Mouse (Mus musculus): ENCODE data around the gene Rpl39. TPM values are rescaled to one million over a fixed set of nuclear protein-coding genes. Genes with fewer than 3 reads are reported as not detected.
"Not testable (repeated sequence)": the region's sequence is repeated elsewhere in the genome, so short reads cannot be mapped to it uniquely, and the experiment has no call there.

Rpl39 gene
- 100 to 1,000 TPM; 246 to 253 TPM for total RNA-seq (2021)

- intact Hi-C loops (cut with DNase I) = loop anchor here (10.0 kb wide), 1 partner anchor 280 kb away; no protein-coding TSS in a partner anchor
- DNase-seq (ENCODE audit: low spot score in 2 of 2) = peak; percentile 83 to 87
These were observed at the start of gene Rpl39 for GRCm38 (mm10) chrX:37084927-37085660. Gene Rpl39 (minus strand): TSS chrX:37085402.

GRCm38 (mm10) chrX:37126671-37127358 is 41.6 kb upstream of the Rpl39 start, which contains the start of gene Nkap:
Gene Nkap (plus strand): TSS chrX:37126795.
- DNase-seq (ENCODE audit: low spot score in 2 of 2) = peak; percentile 71 to 78
- intact Hi-C loops (cut with DNase I) = no loop called here

- intact Hi-C loops (cut with DNase I) = no loop called here
- DNase-seq (ENCODE audit: low spot score in 2 of 2) = no peak
These were observed 40.3 kb upstream of the Rpl39 start for GRCm38 (mm10) chrX:37125511-37125910.

GRCm38 (mm10) chrX:37120212-37120611 is 35.0 kb upstream of the Rpl39 start:
- no peak for DNase-seq (ENCODE audit: low spot score in 2 of 2)
- intact Hi-C loops (cut with DNase I) = no loop called here

- intact Hi-C loops (cut with DNase I) = no loop called here
- no peak for DNase-seq (ENCODE audit: low spot score in 2 of 2)
These were observed 34.4 kb upstream of the Rpl39 start for GRCm38 (mm10) chrX:37119585-37119984.

GRCm38 (mm10) chrX:37117085-37117484 is 31.9 kb upstream of the Rpl39 start:
- intact Hi-C loops (cut with DNase I) = no loop called here

GRCm38 (mm10) chrX:37110881-37111193 is 25.6 kb upstream of the Rpl39 start:
- intact Hi-C loops (cut with DNase I) = no loop called here
- DNase-seq (ENCODE audit: low spot score in 2 of 2) = no peak

More at GRCm38 (mm10) chrX:37117085-37117484, 31.9 kb upstream of the Rpl39 start:
- no peak for DNase-seq (ENCODE audit: low spot score in 2 of 2)

- intact Hi-C loops (cut with DNase I) = no loop called here
- peak; percentile 86 to 96 for DNase-seq (ENCODE audit: low spot score in 2 of 2)
These were observed 25.1 kb upstream of the Rpl39 start, which contains the start of gene Upf3b for GRCm38 (mm10) chrX:37110193-37110880. Gene Upf3b (minus strand): TSS chrX:37110322.

GRCm38 (mm10) chrX:37109526-37110192 is 24.5 kb upstream of the Rpl39 start:
- intact Hi-C loops (cut with DNase I) = no loop called here
- no peak for DNase-seq (ENCODE audit: low spot score in 2 of 2)

- intact Hi-C loops (cut with DNase I) = loop anchor here (5.0 kb wide), 1 partner anchor 33 kb away; no protein-coding TSS in a partner anchor
- no peak for DNase-seq (ENCODE audit: low spot score in 2 of 2)
These were observed 18.6 kb upstream of the Rpl39 start for GRCm38 (mm10) chrX:37103826-37104225.

- no peak for DNase-seq (ENCODE audit: low spot score in 2 of 2)
- intact Hi-C loops (cut with DNase I) = no loop called here
These were observed 13.5 kb upstream of the Rpl39 start for GRCm38 (mm10) chrX:37098681-37099080.

GRCm38 (mm10) chrX:37095106-37095768 is 10.0 kb upstream of the Rpl39 start:
- no peak for DNase-seq (ENCODE audit: low spot score in 2 of 2)
- intact Hi-C loops (cut with DNase I) = no loop called here

GRCm38 (mm10) chrX:37091457-37091856 is 6.3 kb upstream of the Rpl39 start:
- DNase-seq (ENCODE audit: low spot score in 2 of 2) = no peak
- intact Hi-C loops (cut with DNase I) = no loop called here

- DNase-seq (ENCODE audit: low spot score in 2 of 2) = no peak
- intact Hi-C loops (cut with DNase I) = loop anchor here (10.0 kb wide), 1 partner anchor 284 kb away; no protein-coding TSS in a partner anchor
These were observed 3.6 kb upstream of the Rpl39 start for GRCm38 (mm10) chrX:37088778-37089177.

GRCm38 (mm10) chrX:37085665-37086064 is 463 bp upstream of the Rpl39 start:
- intact Hi-C loops (cut with DNase I) = loop anchor here (10.0 kb wide), 1 partner anchor 281 kb away; no protein-coding TSS in a partner anchor
- peak in 1 of 2 experiments; percentile 10 for DNase-seq (ENCODE audit: low spot score in 2 of 2)

- intact Hi-C loops (cut with DNase I) = loop anchor here (10.0 kb wide), 1 partner anchor 280 kb away; no protein-coding TSS in a partner anchor
- DNase-seq (ENCODE audit: low spot score in 2 of 2) = peak; percentile 16 to 51
These were observed 780 bp downstream of the Rpl39 start for GRCm38 (mm10) chrX:37084318-37084926.

GRCm38 (mm10) chrX:37081194-37081593 is 4.0 kb downstream of the Rpl39 start:
- no peak for DNase-seq (ENCODE audit: low spot score in 2 of 2)
- intact Hi-C loops (cut with DNase I) = loop anchor here (10.0 kb wide), 1 partner anchor 276 kb away; no protein-coding TSS in a partner anchor

- intact Hi-C loops (cut with DNase I) = loop anchor here (10.0 kb wide), 1 partner anchor 276 kb away; no protein-coding TSS in a partner anchor
These were observed 4.9 kb downstream of the Rpl39 start for GRCm38 (mm10) chrX:37080345-37080744.

More at GRCm38 (mm10) chrX:37080345-37080744, 4.9 kb downstream of the Rpl39 start:
- DNase-seq (ENCODE audit: low spot score in 2 of 2) = not testable (repeated sequence)

Data from left cerebral cortex, postnatal 25 days (tissue).